Mouse (Mus musculus) forebrain, embryonic 10.5 days (tissue): Measurements from ENCODE around the gene Scaf1. TPM values are rescaled to one million over a fixed set of nuclear protein-coding genes. Genes with fewer than 3 reads are reported as not detected.

Source experiments
- DNase-seq: peaks from one replicate; pipeline ENCODE4 v3.0.0-alpha.2; 2017; ENCODE audit warnings: low spot score; ENCODE audit errors: extremely low spot score
- H3K27ac ChIP-seq: fragments of 300-500 bp; sonication (generic); 2 replicates; pipeline ENCODE4 v1.5.1; 2016; ENCODE audit warnings: mild to moderate bottlenecking
- H3K27me3 ChIP-seq: fragments of 300-500 bp; sonication (generic); 2 replicates; pipeline ENCODE4 v1.6.1; 2016; ENCODE audit warnings: mild to moderate bottlenecking; ENCODE audit not compliant: poor library complexity, severe bottlenecking
- H3K36me3 ChIP-seq: fragments of 300-500 bp; sonication (generic); replicated peaks from 2 replicates; pipeline ENCODE4 v1.6.1; 2016; ENCODE audit warnings: mild to moderate bottlenecking, moderate library complexity
- H3K4me1 ChIP-seq: fragments of 300-500 bp; sonication (generic); 2 replicates; pipeline ENCODE4 v1.6.1; 2016
- H3K4me3 ChIP-seq: fragments of 300-500 bp; sonication (generic); 2 replicates; pipeline ENCODE4 v1.5.1; 2016; ENCODE audit warnings: mild to moderate bottlenecking, moderate library complexity
- H3K9me3 ChIP-seq: fragments of 300-500 bp; sonication (generic); 2 replicates; pipeline ENCODE4 v1.6.1; 2016; ENCODE audit warnings: mild to moderate bottlenecking, moderate library complexity
- WGBS: fragments of 180-500 bp; shearing (Covaris S2); methylation state at CpG from one replicate; pipeline ENCODE4 v1.1.7; 2016; 5-methylcytosine and 5-hydroxymethylcytosine counted together
- polyA plus RNA-seq: library from polyadenylated mRNA; unstranded; fragments of >200 nt; fragmentation: Nextera tagmentation; extraction: Ambion mirVana; gene quantifications from 2 replicates; pipeline ENCODE4 v1.2.1, GENCODE M21; 2016

The Scaf1 gene
- polyA plus RNA-seq, 1 experiment from 2014 or later, result 39.9 TPM

DNA sequence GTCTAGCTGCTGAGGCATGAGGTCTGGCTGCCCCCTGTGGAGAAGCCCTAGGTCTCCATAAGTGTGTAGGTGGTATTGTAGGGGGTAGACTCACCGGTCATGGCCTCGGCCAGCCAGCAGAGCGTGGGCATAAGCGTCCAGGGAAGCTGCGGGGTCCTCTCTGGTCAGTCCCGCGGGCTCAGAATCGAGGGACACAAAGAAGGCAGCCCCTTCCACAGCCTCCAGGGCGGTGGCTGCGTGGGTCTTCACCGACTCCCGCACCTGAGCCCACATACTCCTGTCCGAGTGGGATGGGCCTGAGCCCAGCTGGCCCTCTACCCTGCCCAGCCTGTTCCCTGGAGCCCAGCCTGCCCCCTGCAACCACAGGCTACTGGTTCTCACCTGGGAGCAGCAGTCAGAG is 51.2 kb downstream of the Scaf1 start:
- Histone ChIP-seq H3K4me1 (peaks cover 7% of the 10 kb centered on the region; the same call in 1 of the 2 replicates), H3K27me3 (no peaks in the 10 kb centered on the region), H3K9me3 (no peaks in the 10 kb centered on the region), H3K36me3 (peaks cover 69% of the 10 kb centered on the region), H3K4me3 (no peak overlapping the region), H3K27ac (no peak overlapping the region)
- no peak for DNase-seq
- WGBS, result 96% methylated on average over 13 of the region's 13 CpGs

DNA sequence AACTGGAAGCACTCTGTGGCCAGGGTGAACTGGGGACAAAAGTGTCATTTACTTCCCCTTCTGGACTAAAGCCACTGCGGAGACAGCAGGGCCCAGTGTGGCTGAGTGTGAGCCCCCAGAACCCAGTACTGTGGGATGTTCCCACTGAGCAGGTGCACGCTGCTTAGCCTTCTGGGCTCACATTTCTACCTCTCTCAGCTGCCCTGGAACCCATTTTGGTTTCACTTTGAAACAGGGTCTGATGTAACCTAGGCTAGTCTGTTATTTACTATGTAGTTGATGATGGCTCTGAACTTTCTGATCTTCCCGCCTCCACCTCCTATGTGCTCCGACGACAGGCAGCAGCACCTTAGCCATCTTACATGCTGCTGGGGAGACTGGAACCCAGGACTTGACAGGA is 53.3 kb downstream of the Scaf1 start:
- peaks cover 81% of the 10 kb centered on the region for H3K36me3 ChIP-seq
- H3K27me3 ChIP-seq, result no peaks in the 10 kb centered on the region
- no peak overlapping the region for H3K27ac ChIP-seq
- no peaks in the 10 kb centered on the region for H3K9me3 ChIP-seq
- no peak for DNase-seq
- H3K4me1 ChIP-seq, result no peaks in the 10 kb centered on the region
- H3K4me3 ChIP-seq, result no peak overlapping the region
- 94% methylated on average over 5 of the region's 5 CpGs for WGBS

DNA sequence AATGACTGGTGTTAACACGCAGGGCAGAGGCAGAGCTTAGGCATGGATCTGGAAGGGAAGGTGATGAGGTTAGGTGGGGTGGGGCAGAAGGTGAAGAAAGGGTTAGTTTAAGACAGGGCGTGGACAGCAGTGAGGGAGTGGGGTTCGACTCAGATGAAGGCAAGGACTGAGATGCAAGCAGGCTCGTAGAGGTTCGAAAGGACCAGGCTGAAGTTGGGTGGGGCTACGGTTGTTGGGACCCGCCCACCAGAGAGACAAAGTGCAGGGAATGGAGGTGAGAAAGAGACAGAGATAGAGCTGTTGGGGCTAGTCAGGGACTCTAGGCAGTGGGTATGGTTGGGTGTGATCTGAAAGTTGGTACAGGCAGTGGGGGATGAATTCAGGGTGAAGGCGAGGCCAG is 53.8 kb downstream of the Scaf1 start:
- DNase-seq, result no peak
- no peak overlapping the region for H3K27ac ChIP-seq
- 87% methylated on average over 8 of the region's 8 CpGs for WGBS
- H3K4me3 ChIP-seq, result no peak overlapping the region
- H3K9me3 ChIP-seq, result no peaks in the 10 kb centered on the region
- no peaks in the 10 kb centered on the region for H3K27me3 ChIP-seq
- H3K4me1 ChIP-seq, result 0 out of 2 replicates have a peak, but pooled peaks cover 4% of the 10 kb centered on the region
- peaks cover 79% of the 10 kb centered on the region for H3K36me3 ChIP-seq

DNA sequence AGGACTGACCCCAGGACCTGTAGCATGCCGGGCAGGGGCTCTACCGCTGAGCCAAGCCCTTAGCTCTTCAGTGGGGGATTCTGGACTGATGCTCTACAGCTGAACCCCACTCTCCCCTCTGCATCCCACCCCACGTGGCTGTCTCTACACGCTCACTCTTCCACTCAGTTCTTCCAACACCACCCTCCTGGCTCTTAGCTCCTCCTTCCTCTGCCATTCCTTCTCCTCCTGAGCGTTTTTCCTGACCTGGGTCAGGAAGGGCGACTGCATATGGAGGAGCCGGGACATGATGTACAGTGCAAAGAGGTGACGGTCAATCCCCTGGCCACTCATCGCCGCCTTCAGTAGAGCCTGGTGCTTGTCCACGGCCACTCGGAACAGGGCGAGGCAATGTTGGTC is 55.7 kb downstream of the Scaf1 start:
- Histone ChIP-seq H3K4me3 (no peak overlapping the region), H3K27me3 (no peaks in the 10 kb centered on the region), H3K9me3 (no peaks in the 10 kb centered on the region), H3K36me3 (peaks cover 63% of the 10 kb centered on the region), H3K4me1 (peaks cover 7% of the 10 kb centered on the region; the same call in 1 of the 2 replicates), H3K27ac (no peak overlapping the region)
- no peak for DNase-seq
- 93% methylated on average over 13 of the region's 13 CpGs for WGBS

GRCm38 (mm10) chr7:44959874-44960511 is 56.2 kb downstream of the Scaf1 start:
- H3K9me3 ChIP-seq, result no peaks in the 10 kb centered on the region
- WGBS, result 92% methylated on average over 10 of the region's 10 CpGs
- DNase-seq, result no peak
- peaks cover 58% of the 10 kb centered on the region for H3K36me3 ChIP-seq
- no peaks in the 10 kb centered on the region for H3K27me3 ChIP-seq
- no peak overlapping the region for H3K4me3 ChIP-seq
- H3K4me1 ChIP-seq, result peaks cover 7% of the 10 kb centered on the region; the same call in 1 of the 2 replicates
- no peak overlapping the region for H3K27ac ChIP-seq

GRCm38 (mm10) chr7:44959281-44959680 is 56.9 kb downstream of the Scaf1 start:
- peaks cover 54% of the 10 kb centered on the region for H3K36me3 ChIP-seq
- H3K4me1 ChIP-seq, result peaks cover 7% of the 10 kb centered on the region; the same call in 1 of the 2 replicates
- H3K9me3 ChIP-seq, result no peaks in the 10 kb centered on the region
- no peak for DNase-seq
- H3K4me3 ChIP-seq, result no peak overlapping the region
- no peaks in the 10 kb centered on the region for H3K27me3 ChIP-seq
- 85% methylated on average over 8 of the region's 8 CpGs for WGBS
- H3K27ac ChIP-seq, result no peak overlapping the region

- DNase-seq, result no peak
- no peak overlapping the region for H3K4me3 ChIP-seq
- no peaks in the 10 kb centered on the region for H3K9me3 ChIP-seq
- H3K4me1 ChIP-seq, result peaks cover 7% of the 10 kb centered on the region
- 63% methylated on average over 7 of the region's 7 CpGs for WGBS
- no peaks in the 10 kb centered on the region for H3K27me3 ChIP-seq
- H3K27ac ChIP-seq, result no peak overlapping the region
- peaks cover 44% of the 10 kb centered on the region for H3K36me3 ChIP-seq
Measured at GRCm38 (mm10) chr7:44958208-44958607, 58.0 kb downstream of the Scaf1 start.

GRCm38 (mm10) chr7:44957183-44957835 is 58.9 kb downstream of the Scaf1 start:
- Histone ChIP-seq H3K27me3 (0 out of 2 replicates have a peak, but pooled peaks cover 2% of the 10 kb centered on the region), H3K27ac (no peak overlapping the region), H3K36me3 (peaks cover 36% of the 10 kb centered on the region), H3K9me3 (no peaks in the 10 kb centered on the region), H3K4me3 (no peak overlapping the region), H3K4me1 (peaks cover 16% of the 10 kb centered on the region)
- DNase-seq, result peak; percentile 12
- WGBS, result 80% methylated on average over 20 of the region's 20 CpGs

- no peak overlapping the region for H3K27ac ChIP-seq
- no peak overlapping the region for H3K4me3 ChIP-seq
- H3K36me3 ChIP-seq, result peaks cover 26% of the 10 kb centered on the region
- 67% methylated on average over 6 of the region's 6 CpGs for WGBS
- H3K9me3 ChIP-seq, result no peaks in the 10 kb centered on the region
- peak; percentile 14 for DNase-seq
- H3K27me3 ChIP-seq, result peaks cover 12% of the 10 kb centered on the region
- H3K4me1 ChIP-seq, result peaks cover 26% of the 10 kb centered on the region
Measured at GRCm38 (mm10) chr7:44956266-44956665, 59.9 kb downstream of the Scaf1 start.

DNA sequence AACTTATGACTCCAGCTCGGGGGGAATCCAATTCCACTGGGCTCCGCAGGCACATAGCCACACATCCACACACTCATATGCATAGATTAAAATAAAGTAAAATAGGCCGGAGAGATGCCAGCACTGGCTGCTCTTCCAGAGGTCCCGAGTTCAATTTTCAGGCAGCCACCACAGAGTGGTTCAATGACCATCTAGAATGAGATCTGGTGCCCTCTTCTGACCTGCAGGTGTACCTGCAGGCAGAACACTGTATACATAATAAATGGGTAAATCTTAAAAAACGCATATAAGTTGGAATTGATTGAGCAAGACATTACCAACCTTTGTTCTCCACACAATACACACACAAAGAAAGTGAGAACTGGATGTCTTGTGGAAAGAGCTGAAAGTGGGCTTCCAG is 60.5 kb downstream of the Scaf1 start:
- 58% methylated on average over 5 of the region's 5 CpGs for WGBS
- peaks cover 18% of the 10 kb centered on the region for H3K27me3 ChIP-seq
- peaks cover 32% of the 10 kb centered on the region for H3K4me1 ChIP-seq
- H3K36me3 ChIP-seq, result peaks cover 19% of the 10 kb centered on the region
- no peaks in the 10 kb centered on the region for H3K9me3 ChIP-seq
- DNase-seq, result peak; percentile 7
- no peak overlapping the region for H3K27ac ChIP-seq
- no peak overlapping the region for H3K4me3 ChIP-seq

GRCm38 (mm10) chr7:44954091-44954885 is 61.9 kb downstream of the Scaf1 start:
- H3K9me3 ChIP-seq, result no peaks in the 10 kb centered on the region

GRCm38 (mm10) chr7:44953561-44953960 is 62.6 kb downstream of the Scaf1 start:
- Histone ChIP-seq H3K27ac (0 out of 2 replicates have a peak overlapping the region, but pooled peaks have one; percentile 36), H3K9me3 (no peaks in the 10 kb centered on the region)
- 59% methylated on average over 14 of the region's 14 CpGs for WGBS

More at GRCm38 (mm10) chr7:44954091-44954885, 61.9 kb downstream of the Scaf1 start:
- peaks cover 8% of the 10 kb centered on the region for H3K36me3 ChIP-seq
- peaks cover 32% of the 10 kb centered on the region for H3K4me1 ChIP-seq
- no peak overlapping the region for H3K27ac ChIP-seq
- no peak overlapping the region for H3K4me3 ChIP-seq
- 82% methylated on average over 12 of the region's 12 CpGs for WGBS
- peak; percentile 14 for DNase-seq
- peaks cover 31% of the 10 kb centered on the region for H3K27me3 ChIP-seq

More at GRCm38 (mm10) chr7:44953561-44953960, 62.6 kb downstream of the Scaf1 start:
- DNase-seq, result no peak
- Histone ChIP-seq H3K4me1 (peaks cover 32% of the 10 kb centered on the region), H3K36me3 (peaks cover under 1% of the 10 kb centered on the region; the same call in 1 of the 2 replicates), H3K4me3 (0 out of 2 replicates have a peak overlapping the region, but pooled peaks have one; percentile 7), H3K27me3 (peaks cover 35% of the 10 kb centered on the region)
